Mouse (Mus musculus): ENCODE results near the gene Meis2. TPM values are rescaled to one million over a fixed set of nuclear protein-coding genes. Genes with fewer than 3 reads are reported as not detected.

Gene Meis2
- polyA plus RNA-seq, 1 experiment from 2014 or later = 33.1 TPM

GRCm38 (mm10) chr2:116041683-116042262 lies 23.9 kb downstream of the Meis2 start:
- no peak for ATAC-seq (ENCODE audit: insufficient read depth)
- no peak overlapping the region for H3K4me3 ChIP-seq (ENCODE audit: low read depth, low read length)
- no peak for TF ChIP-seq CTCF (IDR thresholded peaks at IDR 0.05; ENCODE audit: low read depth)
- WGBS = 79% methylated on average over 9 of the region's 9 CpGs
- no peaks in the 10 kb centered on the region for H3K27me3 ChIP-seq (ENCODE audit: insufficient read depth, low read length)
- DNase-seq = no peak
- no peak overlapping the region for H3K27ac ChIP-seq (ENCODE audit: low read depth)
- no peaks in the 10 kb centered on the region for H3K9me3 ChIP-seq (ENCODE audit: low read depth, low read length)
- H3K4me1 ChIP-seq (ENCODE audit: insufficient read depth) = 0 out of 2 replicates have a peak, but pooled peaks cover 4% of the 10 kb centered on the region
- H3K4me2 ChIP-seq = no peak overlapping the region
- no peak overlapping the region for H3K9ac ChIP-seq
- peaks cover 33% of the 10 kb centered on the region; the same call in 1 of the 2 replicates for H3K36me3 ChIP-seq (ENCODE audit: insufficient read depth)

DNA sequence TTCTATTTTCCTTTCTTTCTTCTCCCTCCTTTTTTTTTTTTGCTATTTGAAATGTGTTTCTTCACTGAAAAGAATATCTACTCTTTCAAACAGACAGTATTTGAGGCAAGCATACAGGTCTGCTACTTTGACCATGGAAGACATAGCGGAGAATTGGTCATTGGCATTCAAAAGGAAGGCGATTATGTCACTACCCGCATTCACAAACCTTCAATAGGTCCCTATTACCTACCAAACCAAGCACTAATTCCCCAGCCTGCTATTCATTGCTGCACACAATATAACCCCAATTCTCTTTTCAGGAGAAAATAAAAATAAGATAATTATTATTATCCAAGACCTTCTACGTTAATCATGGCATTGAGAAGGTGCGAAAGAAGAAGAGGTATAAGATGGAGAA lies 30.3 kb downstream of the Meis2 start:
- no peak for ATAC-seq (ENCODE audit: insufficient read depth)
- H3K4me3 ChIP-seq (ENCODE audit: low read depth, low read length) = no peak overlapping the region
- H3K9ac ChIP-seq = no peak overlapping the region
- no peak for TF ChIP-seq CTCF (IDR thresholded peaks at IDR 0.05; ENCODE audit: low read depth)
- no peak overlapping the region for H3K27ac ChIP-seq (ENCODE audit: low read depth)
- no peaks in the 10 kb centered on the region for H3K9me3 ChIP-seq (ENCODE audit: low read depth, low read length)
- peaks cover 21% of the 10 kb centered on the region; the same call in 1 of the 2 replicates for H3K36me3 ChIP-seq (ENCODE audit: insufficient read depth)
- no peak overlapping the region for H3K4me2 ChIP-seq
- no peaks in the 10 kb centered on the region for H3K4me1 ChIP-seq (ENCODE audit: insufficient read depth)
- WGBS = 97% methylated on average over 5 of the region's 5 CpGs
- no peaks in the 10 kb centered on the region for H3K27me3 ChIP-seq (ENCODE audit: insufficient read depth, low read length)
- DNase-seq = no peak

GRCm38 (mm10) chr2:116028127-116028526 lies 37.5 kb downstream of the Meis2 start:
- H3K4me1 ChIP-seq (ENCODE audit: insufficient read depth) = no peaks in the 10 kb centered on the region
- peaks cover 16% of the 10 kb centered on the region; the same call in 1 of the 2 replicates for H3K36me3 ChIP-seq (ENCODE audit: insufficient read depth)
- 61% methylated on average over 3 of the region's 3 CpGs for WGBS
- no peak overlapping the region for H3K9ac ChIP-seq
- H3K27me3 ChIP-seq (ENCODE audit: insufficient read depth, low read length) = no peaks in the 10 kb centered on the region
- H3K27ac ChIP-seq (ENCODE audit: low read depth) = no peak overlapping the region
- H3K4me3 ChIP-seq (ENCODE audit: low read depth, low read length) = no peak overlapping the region
- no peaks in the 10 kb centered on the region for H3K9me3 ChIP-seq (ENCODE audit: low read depth, low read length)
- no peak for ATAC-seq (ENCODE audit: insufficient read depth)
- no peak for TF ChIP-seq CTCF (IDR thresholded peaks at IDR 0.05; ENCODE audit: low read depth)
- no peak for DNase-seq
- H3K4me2 ChIP-seq = no peak overlapping the region

DNA sequence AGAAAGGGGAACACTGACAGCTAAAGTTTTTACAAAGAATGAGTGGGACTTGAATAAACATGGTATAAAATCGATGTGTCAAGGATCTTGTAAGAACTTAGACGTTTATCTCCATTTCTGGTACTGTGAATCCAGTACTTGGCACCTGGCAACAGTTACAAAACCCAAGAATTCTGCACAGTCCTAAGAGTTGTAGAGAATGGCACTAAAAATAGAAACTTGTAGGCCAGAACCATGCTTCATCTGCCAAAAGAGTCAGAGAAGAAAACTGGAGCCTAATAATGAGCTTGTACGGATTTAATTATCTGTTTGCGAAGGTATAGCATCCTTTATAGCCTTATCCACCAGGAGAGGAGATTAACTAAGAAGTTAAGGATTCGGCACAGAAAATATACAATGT lies 42.8 kb downstream of the Meis2 start:
- Histone ChIP-seq H3K27ac (ENCODE audit: low read depth) (no peak overlapping the region), H3K36me3 (ENCODE audit: insufficient read depth) (peaks cover under 1% of the 10 kb centered on the region; the same call in 1 of the 2 replicates), H3K27me3 (ENCODE audit: insufficient read depth, low read length) (no peaks in the 10 kb centered on the region), H3K9ac (no peak overlapping the region), H3K9me3 (ENCODE audit: low read depth, low read length) (no peaks in the 10 kb centered on the region), H3K4me1 (ENCODE audit: insufficient read depth) (peaks cover 12% of the 10 kb centered on the region), H3K4me3 (ENCODE audit: low read depth, low read length) (no peak overlapping the region), H3K4me2 (no peak overlapping the region)
- TF ChIP-seq CTCF (IDR thresholded peaks at IDR 0.05; ENCODE audit: low read depth) = no peak
- ATAC-seq (ENCODE audit: insufficient read depth) (no peak), DNase-seq (no peak)
- 80% methylated on average over 5 of the region's 5 CpGs for WGBS

DNA sequence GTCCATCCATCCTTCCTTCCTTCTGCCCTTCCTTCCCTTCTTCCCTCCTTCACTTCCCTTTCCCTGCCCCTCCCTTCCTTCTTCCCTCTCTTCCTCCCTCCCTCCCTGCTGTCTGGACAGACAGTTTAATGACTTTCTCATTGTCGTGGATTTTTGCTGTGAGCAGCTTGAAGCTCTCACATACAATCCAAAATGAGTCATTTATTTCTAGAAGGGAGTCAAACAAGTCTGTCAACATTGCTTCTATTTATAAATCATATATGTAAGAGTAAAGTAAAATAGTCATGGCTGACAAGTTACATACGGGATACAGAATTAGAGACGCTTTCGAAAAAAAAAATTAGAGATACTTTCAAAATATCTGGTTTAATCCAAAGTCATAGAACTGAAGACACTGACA lies 43.7 kb downstream of the Meis2 start:
- no peaks in the 10 kb centered on the region for H3K27me3 ChIP-seq (ENCODE audit: insufficient read depth, low read length)
- H3K36me3 ChIP-seq (ENCODE audit: insufficient read depth) = no peaks in the 10 kb centered on the region; the same call in 1 of the 2 replicates
- no peak overlapping the region for H3K4me3 ChIP-seq (ENCODE audit: low read depth, low read length)
- H3K4me2 ChIP-seq = no peak overlapping the region
- no peak overlapping the region for H3K27ac ChIP-seq (ENCODE audit: low read depth)
- 54% methylated on average over 4 of the region's 4 CpGs for WGBS
- ATAC-seq (ENCODE audit: insufficient read depth) (no peak), DNase-seq (no peak)
- TF ChIP-seq CTCF (IDR thresholded peaks at IDR 0.05; ENCODE audit: low read depth) = no peak
- H3K4me1 ChIP-seq (ENCODE audit: insufficient read depth) = peaks cover 12% of the 10 kb centered on the region
- no peak overlapping the region for H3K9ac ChIP-seq
- no peaks in the 10 kb centered on the region for H3K9me3 ChIP-seq (ENCODE audit: low read depth, low read length)

DNA sequence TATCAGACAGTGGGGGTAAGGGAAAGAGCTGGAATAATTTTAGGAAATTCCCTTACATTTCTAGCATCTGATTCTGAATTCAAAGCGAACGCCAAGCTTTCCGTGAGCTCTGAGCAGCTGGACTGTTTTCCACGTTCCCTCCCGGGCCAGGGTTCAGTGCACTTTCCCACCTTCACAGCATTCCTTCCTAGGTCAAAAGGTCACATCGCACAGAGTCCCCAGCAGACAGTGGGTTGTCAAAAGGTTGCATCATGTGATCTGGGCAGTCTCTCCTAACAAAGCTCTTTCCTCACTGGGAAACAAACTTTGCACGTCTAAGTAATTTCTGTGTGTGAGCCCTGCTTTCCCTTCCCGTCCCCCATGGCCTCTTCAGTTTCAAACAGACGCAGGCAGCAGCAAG lies 44.6 kb downstream of the Meis2 start:
- peak; percentile 39 for DNase-seq
- H3K9ac ChIP-seq = peak overlapping the region; percentile 24; the same call in 1 of the 2 replicates
- H3K4me2 ChIP-seq = peak overlapping the region; percentile 34
- H3K36me3 ChIP-seq (ENCODE audit: insufficient read depth) = no peaks in the 10 kb centered on the region; the same call in 1 of the 2 replicates
- H3K27ac ChIP-seq (ENCODE audit: low read depth) = no peak overlapping the region; the same call in 1 of the 2 replicates
- TF ChIP-seq CTCF (IDR thresholded peaks at IDR 0.05; ENCODE audit: low read depth) = no peak
- peaks cover 12% of the 10 kb centered on the region for H3K4me1 ChIP-seq (ENCODE audit: insufficient read depth)
- WGBS = 10% methylated on average over 9 of the region's 9 CpGs
- H3K27me3 ChIP-seq (ENCODE audit: insufficient read depth, low read length) = no peaks in the 10 kb centered on the region
- ATAC-seq (ENCODE audit: insufficient read depth) = peak; percentile 40; the same call in 1 of the 2 replicates
- H3K9me3 ChIP-seq (ENCODE audit: low read depth, low read length) = no peaks in the 10 kb centered on the region
- H3K4me3 ChIP-seq (ENCODE audit: low read depth, low read length) = no peak overlapping the region

DNA sequence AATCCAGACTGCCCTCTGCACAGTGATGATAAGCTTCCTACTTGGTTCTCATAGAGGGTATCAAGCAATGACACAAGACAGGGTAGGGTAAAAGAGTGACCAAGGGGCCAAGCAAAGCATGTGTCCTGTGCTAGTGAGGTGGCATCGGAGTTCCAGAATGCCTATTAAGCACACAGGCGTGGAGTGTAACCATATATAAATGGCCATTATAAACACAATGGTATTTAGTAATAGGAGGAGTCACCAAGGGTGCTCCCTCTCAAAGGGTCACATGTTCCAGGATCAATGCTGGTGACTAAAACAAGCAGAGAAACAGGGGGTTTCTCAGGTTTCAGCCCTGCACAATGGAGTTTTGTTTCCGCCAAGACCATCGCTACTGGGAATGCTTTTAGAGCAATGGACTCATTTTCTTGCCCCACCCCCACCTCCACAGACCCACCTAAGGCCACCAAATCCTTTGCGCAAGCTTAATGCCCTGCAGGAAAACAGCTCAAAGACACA lies 45.1 kb downstream of the Meis2 start:
- Histone ChIP-seq H3K9me3 (ENCODE audit: low read depth, low read length) (no peaks in the 10 kb centered on the region), H3K4me1 (ENCODE audit: insufficient read depth) (peaks cover 12% of the 10 kb centered on the region), H3K9ac (0 out of 2 replicates have a peak overlapping the region, but pooled peaks have one; percentile 24), H3K4me2 (no peak overlapping the region), H3K4me3 (ENCODE audit: low read depth, low read length) (no peak overlapping the region), H3K36me3 (ENCODE audit: insufficient read depth) (no peaks in the 10 kb centered on the region; the same call in 1 of the 2 replicates), H3K27ac (ENCODE audit: low read depth) (peak overlapping the region; percentile 11; the same call in 1 of the 2 replicates), H3K27me3 (ENCODE audit: insufficient read depth, low read length) (no peaks in the 10 kb centered on the region)
- peak; percentile 42; the same call in 1 of the 2 replicates for ATAC-seq (ENCODE audit: insufficient read depth)
- DNase-seq = no peak
- no peak for TF ChIP-seq CTCF (IDR thresholded peaks at IDR 0.05; ENCODE audit: low read depth)
- WGBS = 57% methylated on average over 5 of the region's 5 CpGs
